Mouse (Mus musculus) v-Abl transformed pro-B cells (cell line): ENCODE results near the gene Zfp109.
"Not testable (repeated sequence)": the region's sequence is repeated elsewhere in the genome, so short reads cannot be mapped to it uniquely, and the experiment has no call there.

ENCODE experiments used
- in situ Hi-C, 2 experiments: fragments of 400-800 bp; cut with MboI; formaldehyde crosslinking; loops; one replicate each; pipeline ENCODE4 v1.15.1; 2025; ENCODE audit not compliant: unreplicated experiment in 2 of 2

Gene Zfp109

GRCm38 (mm10) chr7:24237040-24237791 is at the start of gene Zfp109:
Gene Zfp109, minus strand, starts transcription at chr7:24237560.
- in situ Hi-C loops, result no loop called here

DNA sequence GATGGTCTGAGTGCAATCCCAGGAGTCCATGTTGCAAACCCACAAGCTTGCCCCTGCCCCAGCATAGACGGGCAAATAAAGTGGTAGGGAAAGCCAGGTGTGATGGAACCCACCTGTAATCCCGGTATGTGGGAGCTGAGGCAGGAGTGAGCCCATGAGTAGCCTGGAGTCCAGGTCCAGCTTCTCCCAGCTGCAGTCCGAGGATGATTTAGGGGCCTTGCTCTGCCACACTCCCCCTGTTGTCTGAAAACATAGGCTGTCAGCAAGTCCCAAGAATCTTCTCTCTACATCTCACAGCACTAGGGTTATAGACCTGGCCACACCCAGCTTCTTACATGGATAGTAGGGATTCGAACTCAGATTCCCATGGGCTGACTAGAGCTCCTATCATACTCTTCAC is 49.6 kb upstream of the Zfp109 start:
- in situ Hi-C loops, result loop anchor here in 1 of 2 experiments (10.0 kb wide), 1 partner anchor 322 kb away; no protein-coding TSS in a partner anchor

GRCm38 (mm10) chr7:24286090-24286489 is 48.7 kb upstream of the Zfp109 start:
- in situ Hi-C loops, result loop anchor here in 1 of 2 experiments (10.0 kb wide), 1 partner anchor 321 kb away; no protein-coding TSS in a partner anchor

DNA sequence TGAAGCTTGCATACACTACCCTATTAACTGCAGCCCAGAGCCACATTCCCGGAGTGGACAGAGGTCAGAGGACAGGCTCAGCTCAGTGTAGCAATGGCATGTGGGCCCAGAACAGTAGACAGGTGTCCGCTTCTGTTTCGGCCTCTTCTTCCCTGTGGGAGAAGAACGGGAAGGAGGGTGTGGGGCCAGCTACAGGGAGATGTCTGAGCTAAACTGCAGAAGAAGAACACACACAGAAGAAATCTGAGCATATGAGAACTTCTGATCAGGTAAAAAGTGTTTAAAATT is 43.4 kb upstream of the Zfp109 start:
- in situ Hi-C loops, result loop anchor here in 1 of 2 experiments (10.0 kb wide), 1 partner anchor 316 kb away; no protein-coding TSS in a partner anchor

GRCm38 (mm10) chr7:24280031-24280857 is 42.9 kb upstream of the Zfp109 start:
- in situ Hi-C loops, result loop anchor here in 1 of 2 experiments (10.0 kb wide), 1 partner anchor 315 kb away; no protein-coding TSS in a partner anchor

DNA sequence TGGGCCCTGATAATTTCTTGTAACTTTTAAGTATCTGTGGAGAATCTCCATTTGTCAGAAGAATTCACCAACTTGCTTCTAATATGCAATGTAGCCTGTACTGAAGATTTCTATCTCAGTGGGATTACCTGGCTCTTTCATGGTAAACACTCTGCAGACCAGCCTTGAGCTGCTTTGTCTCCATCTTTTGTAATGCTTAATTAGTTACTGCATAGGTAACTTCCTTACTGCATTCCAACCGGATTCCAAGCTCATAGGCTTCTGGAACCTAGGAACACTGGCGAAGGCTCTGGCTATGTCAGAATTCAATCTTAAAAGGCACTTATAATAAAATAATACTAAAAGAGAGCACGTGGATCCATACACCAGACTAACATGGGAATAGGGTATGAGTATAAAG is 41.4 kb upstream of the Zfp109 start:
- in situ Hi-C loops, result not testable (repeated sequence)

GRCm38 (mm10) chr7:24274456-24274855 is 37.1 kb upstream of the Zfp109 start:
- in situ Hi-C loops, result no loop called here

- in situ Hi-C loops, result no loop called here
Measured at GRCm38 (mm10) chr7:24271191-24271590, 33.8 kb upstream of the Zfp109 start.

DNA sequence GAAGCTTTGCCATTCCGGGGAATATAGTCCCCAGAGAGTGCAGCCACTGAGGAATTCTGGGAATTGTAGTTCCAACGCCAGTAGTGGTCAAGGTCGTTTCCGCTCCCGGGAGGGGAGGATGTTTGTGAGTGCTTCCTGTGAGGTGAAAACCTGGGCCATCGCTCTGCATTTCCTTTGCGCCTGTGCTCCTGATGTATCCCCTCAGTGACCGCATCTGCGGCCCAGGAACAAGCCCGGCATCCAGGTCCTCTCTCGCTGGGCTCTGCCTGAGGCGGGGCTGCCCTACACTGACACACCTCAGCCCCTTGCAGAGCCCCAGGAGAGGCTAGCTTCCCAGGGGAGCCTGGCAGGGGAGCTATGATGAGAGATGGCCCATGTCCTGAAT is 32.9 kb upstream of the Zfp109 start, which contains the start of gene Zfp93:
Gene Zfp93 (plus strand): TSS at position 133 of the 385 bp plus-strand sequence.
- in situ Hi-C loops, result no loop called here

GRCm38 (mm10) chr7:24269667-24270287 is 32.4 kb upstream of the Zfp109 start:
- in situ Hi-C loops, result no loop called here

DNA sequence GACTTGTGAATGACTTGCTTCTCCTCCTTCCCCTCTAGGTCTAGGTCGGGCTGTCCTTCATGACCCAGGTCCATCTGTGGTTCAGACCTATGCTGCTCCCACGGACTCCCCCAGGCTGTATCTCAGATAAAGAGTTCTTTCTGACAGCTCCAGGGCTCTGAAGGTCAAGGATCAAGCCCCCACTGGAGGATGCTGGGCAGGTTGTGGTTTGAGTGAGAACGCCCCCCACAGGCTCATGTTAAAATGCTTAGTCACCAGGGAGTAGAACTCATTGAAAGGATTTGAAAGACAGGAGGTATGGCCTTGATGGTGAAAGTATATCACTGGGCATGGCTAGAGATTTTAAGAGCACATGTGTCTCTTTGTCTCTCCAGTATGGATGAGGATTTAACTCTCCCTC is 31.9 kb upstream of the Zfp109 start:
- in situ Hi-C loops, result no loop called here

DNA sequence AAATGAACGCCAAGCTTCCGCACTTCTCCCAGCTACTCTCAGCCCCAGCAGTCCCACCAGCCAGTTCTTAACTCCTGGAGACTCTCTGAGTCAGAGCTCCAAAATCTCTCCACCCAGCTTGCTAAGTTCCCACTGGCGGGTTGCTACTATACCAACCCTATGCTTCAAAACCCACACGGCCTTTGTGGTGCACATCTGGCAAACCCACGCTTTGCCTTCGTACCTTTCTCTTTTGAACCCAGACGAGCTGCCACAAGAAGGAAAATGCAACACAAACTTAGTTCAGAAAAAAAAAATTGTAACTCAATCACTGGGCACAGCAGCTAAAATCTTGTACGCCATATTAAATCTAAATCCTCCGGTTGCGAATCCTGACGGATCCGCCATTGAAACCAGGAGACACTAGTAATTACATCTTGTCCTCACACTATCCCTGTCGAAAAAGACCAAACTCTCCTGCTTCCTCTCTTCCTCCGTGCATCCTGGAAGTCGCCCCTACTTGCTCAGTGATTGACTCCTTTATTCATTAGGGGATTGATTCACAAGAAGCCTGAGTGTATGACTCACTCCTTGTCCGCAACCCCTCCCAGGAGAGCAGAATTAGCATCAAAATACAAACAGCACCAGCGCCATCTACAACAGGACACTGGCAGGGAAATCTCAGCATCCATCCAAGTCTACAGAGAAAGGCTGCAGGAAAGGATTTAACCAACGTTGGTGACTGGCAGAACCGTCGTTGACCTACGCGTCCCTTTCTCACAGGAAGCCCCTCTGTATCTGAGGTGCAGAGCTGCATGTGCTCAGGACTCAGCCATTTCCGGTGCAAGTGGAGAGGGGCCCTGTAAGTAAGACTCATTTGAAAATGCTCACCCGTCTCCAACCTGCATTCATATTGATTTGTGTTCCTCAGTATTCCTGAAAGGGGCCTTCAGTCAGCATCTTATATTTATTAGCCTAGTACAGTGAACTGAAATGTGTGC is 31.1 kb upstream of the Zfp109 start:
- in situ Hi-C loops, result no loop called here

- in situ Hi-C loops, result no loop called here
Measured at GRCm38 (mm10) chr7:24260000-24260312, 22.6 kb upstream of the Zfp109 start.

DNA sequence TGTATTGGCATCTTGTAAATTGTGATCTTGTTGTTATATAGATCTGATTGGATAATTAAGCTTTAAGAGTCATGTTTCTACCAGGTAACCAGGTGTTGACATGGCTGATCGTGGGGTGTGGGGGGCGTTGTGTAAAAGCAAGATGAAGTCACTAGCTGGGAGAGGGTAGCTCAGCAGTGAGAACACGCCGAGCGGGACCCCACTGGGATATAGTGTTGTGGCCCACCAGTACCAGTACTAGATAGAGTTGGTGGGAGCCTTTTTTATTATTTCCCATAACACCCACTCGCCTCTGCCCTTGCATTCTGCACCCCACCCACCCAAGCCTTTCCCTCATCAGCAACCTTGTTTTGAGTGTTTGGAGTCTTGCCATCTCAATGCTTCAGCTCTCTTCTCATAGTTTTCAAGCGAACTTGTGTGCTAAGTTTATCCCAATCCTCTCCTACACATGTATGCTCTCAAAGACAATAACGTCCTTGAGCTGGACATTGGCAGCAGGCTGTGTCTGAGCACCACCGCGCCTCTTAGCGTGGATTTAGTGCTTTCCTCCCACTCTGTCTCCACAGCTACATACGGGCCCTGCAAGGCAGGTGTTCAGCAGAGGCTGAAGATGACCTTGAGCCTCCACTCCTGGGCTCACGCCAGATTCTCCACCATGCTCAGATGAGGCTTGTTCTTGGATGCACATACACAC is 22.1 kb upstream of the Zfp109 start:
- in situ Hi-C loops, result no loop called here

DNA sequence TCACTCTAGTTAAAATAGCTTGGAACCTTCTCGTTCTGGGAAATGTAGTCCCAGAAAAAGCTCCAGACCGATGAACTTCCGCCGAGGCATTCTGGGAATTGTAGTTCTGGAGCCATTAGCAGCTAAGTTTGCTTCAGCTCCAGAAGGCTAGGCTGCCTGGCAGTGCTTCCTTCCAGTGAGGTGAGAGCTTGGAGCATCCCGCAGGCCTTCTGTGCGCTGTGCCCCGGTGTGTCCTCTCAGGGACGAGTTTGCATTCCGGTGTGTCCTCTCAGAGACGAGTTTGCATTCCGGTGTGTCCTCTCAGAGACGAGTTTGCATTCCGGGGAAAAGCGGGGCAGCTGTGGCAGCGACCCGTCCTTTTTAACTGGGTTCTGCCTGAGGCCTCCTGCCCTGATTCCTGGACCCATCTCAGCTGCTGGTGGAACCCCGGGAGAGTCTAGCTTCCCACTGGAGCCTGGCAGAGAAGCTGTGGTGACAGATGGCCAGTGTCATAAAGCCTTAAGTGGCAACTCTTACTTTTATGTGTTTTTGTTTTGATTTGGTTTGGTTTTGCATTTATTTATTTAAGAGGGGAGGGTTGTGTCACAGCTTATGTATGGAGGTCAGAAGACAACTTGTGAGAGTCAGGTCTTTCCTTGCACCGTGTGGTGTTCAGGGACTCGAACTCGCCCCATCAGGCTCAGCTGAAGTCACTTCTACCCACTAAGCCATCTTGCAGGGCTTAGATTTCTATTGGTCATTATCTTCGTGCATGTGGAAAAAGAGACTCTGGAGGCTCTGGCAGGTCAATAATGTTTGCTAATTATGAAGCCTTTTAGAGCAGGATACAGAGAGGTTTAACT is 17.5 kb upstream of the Zfp109 start, which contains the start of gene Zfp108:
Gene Zfp108 (plus strand): TSS at position 162 of the 842 bp plus-strand sequence.
- in situ Hi-C loops, result no loop called here

DNA sequence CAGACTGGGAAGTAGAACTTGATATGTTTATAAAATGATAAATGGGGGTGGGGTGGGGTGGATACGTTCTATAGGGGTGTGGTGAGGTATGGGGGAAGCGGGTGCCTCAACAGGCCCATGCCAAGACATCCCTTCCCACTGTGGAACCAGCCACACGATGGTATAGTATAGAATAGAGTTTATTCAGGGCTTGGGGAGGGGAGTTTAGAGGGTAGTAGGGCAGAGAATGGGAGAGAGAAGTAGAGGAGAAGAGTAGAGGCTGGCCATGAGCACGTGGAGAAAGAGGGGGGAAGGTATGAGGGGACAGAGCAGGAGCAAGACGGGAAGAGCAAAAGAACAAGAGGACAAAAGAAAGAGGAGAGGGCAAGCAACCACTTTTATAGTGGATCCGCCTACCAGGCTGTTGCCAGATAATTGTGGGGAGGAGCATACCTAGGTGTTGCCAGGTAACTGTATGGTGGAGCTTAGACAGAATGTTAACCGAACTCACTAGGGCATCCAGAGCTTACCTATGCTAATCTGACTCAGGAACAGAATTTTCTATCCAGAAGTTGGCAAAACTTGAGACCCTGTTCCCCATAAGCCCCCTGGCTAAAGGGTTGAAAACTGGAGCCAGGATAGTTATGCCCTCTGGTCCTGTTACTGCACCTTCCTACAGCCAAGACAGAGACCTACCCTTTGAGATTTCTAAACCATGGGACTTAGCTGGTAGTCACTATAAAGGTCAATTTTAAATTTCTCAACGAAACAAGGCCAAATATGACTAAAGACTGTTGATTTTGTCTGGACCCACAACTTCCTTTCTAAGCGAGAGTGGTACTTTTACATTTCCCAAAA is 16.6 kb upstream of the Zfp109 start:
- in situ Hi-C loops, result no loop called here

GRCm38 (mm10) chr7:24211343-24211742 is 26.0 kb downstream of the Zfp109 start, which contains the start of gene Zfp111:
Gene Zfp111, minus strand, starts transcription at chr7:24211443.
- in situ Hi-C loops, result no loop called here

DNA sequence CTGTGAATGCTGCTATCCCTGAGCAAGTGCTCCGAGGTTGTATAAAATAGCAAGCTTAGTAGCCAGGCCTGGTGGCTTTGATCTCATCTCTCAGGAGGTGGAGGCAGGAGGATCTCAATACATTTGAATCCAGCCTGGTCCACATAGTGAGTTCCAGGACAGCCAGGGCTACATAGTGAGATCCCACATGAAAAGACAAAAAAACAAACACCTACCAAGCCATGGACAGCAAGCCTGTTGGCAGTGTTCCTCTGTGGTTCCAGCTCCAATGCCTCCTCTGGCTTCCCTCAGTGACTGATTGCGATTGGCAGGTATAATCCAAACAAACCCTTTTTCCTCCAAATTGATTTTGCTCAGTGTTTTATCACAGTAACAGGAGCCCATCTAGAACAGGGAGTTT is 27.1 kb downstream of the Zfp109 start:
- in situ Hi-C loops, result no loop called here
